Mouse (Mus musculus) gastrocnemius, postnatal 4 days (tissue): Measurements from ENCODE around the gene Map4. TPM values are rescaled to one million over a fixed set of nuclear protein-coding genes. Genes with fewer than 3 reads are reported as not detected.
"Not testable (repeated sequence)": the region's sequence is repeated elsewhere in the genome, so short reads cannot be mapped to it uniquely, and the experiment has no call there.

Source experiments
- DNase-seq, 2 experiments: peaks; one replicate each; pipeline ENCODE4 v3.0.0; 2021 to 2022; ENCODE audit warnings: low spot score in 2 of 2, mixed read lengths in 2 of 2
- total RNA-seq, 2 experiments: library from RNA; stranded (reverse); gene quantifications; 2 replicates each; pipeline ENCODE4 v1.2.3; 2021

The Map4 gene
- total RNA-seq, 2 experiments from 2014 or later: 510 to 546 TPM

DNA sequence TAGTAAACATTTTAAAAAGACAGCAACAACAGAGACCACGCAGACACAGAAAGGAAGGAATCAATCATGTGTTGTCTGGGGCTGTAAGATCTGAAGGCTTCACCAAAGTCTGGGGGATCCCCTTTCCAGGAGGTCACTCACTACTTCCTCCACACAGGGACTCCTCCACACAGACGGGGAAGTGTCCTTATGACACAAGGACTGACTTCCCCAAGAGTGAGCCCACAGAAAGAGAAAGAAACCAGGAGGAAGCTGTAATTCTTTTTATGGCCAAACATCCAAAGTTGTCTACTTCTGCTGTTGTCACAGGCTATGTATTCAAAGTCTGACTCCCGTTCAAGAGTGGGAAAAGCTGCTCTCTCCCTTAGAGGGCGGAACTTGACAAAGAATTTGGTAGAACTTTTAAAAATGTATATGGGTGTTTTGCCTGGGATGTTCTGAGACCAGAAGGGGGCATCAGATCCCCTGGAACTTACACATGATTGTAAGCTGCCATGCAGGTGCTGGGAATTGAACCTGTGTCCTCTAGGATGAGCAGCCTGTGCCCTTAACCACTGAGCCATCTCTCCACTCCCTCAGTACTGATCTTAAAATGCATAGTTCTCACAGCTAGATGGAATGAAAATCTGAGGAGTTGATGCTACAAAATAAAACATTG is 16.9 kb upstream of the Map4 start:
- DNase-seq: no peak

DNA sequence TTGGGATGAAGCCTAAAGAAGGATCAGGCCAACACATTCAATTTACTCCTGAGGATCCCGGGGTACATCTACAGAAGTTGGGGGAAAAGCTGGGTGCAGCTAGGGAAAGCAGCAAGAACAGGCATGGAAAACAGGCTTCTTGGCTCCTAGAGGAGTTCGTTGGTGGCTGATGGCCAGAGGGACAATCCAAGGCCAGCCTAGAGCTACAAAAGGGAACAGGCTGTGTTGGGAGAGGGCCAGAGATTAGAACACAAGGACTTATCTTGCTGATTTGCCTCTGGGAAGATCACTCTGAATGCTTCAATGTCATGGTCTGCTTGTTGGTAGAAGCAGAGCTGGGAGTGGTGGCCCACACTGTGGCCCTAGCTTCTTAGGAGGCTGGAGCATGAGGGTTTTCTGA is 13.3 kb upstream of the Map4 start:
- DNase-seq: no peak

DNA sequence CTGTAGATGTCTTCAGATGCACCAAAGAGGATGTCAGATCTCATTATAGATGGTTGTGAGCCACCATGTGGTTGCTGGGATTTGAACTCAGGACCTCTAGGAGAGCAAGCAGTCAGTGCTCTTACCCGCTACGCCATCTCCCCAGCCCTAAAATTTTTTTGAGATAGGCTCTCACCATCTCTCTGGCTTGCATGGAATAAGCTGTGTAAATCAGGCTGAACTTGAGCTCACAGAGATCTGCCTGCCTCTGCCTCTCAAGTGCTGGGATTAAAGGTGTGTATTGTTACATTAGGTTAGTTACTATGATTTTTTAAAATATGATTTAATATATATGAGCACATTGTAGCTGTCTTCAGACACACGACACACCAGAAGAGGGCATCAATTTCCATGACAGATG is 2.1 kb upstream of the Map4 start:
- no peak for DNase-seq

DNA sequence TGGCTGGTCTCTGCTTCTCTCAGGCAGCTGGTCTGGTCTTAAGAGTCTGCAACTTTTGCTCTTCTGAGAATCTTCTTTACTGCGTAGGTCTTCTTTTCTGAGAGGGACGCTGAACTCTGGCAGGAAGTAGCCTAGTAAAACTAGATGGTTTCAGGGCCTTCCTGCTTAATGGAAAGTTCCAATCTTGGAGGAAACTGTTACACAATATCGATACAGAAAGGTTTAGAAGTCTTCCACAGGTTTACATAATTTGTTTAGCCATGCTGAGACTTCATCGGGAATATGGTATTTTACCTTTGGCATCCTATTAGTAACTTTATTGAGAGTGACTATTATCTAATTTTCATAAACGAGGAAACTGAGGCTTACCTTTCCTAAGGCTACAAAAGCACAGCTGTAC is 1.2 kb upstream of the Map4 start:
- DNase-seq: no peak

DNA sequence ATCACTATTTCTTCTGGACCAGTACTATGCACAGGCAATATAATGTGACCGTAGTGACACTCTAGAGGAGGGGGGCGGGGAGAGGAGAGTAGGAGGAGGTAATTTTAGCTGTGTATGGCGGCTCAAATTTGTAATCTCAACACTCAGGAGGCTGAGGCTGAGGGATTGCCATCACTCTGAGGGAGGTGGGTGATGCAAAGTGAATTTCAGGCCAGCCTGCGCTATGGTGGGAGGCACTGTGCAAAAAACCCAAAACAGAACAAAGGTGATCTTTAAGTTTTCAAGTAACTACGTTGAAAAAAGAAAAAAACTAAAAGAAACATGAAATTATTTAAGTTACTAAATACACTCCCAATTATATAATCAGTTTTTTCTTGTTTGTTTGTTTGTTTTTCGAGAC is 508 bp upstream of the Map4 start:
- no peak for DNase-seq

DNA sequence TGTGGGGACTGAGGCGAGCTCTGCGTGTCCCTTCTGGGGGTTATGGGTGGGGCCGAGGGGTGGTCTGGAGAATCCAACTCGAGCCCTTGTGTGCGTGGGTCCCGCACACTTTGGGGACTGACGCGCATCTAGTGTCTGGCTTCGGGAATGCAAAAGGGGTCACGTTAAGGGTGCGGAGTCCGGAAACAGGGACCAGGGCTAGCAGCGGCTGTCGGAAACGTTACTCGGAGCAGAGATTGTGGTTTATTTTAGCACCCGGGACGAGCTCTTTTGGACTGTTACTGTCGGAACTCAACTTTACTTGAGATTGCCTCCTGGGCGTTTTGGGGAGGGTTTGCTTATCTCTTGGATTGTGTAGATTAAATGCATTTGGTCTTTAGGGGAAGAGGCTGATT is 1.1 kb downstream of the Map4 start:
- DNase-seq: peak in 1 of 2 experiments; percentile 37

DNA sequence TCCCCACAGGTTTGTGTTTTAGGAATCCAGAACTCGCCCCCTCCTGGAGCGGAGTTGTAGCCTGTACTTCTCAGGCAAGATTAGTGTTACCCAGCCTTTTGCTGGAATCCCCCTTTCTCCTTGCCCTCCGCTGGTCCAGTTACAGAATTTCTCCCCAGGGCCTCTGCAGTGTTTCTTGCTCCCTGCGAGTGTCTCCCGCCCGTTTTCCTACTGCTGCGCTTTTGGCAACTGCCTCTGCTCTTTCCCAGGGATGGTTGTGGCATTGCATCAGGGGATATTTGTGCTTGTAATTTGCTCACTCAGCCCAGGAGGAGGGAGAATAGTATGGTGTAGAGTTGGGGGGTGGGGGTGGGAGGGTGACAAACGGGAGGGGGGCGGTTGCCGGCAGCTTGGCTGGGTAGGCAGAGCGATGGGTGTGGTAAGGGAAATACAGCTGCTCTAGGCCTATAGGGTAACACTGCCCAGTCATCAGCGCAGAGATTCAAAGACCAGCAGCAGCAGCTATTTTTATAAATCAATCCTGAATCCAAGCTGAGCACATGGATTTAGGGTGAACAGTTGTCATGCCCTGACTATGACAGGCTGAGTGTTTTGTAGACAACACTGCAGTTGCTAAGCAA is 1.6 kb downstream of the Map4 start:
- DNase-seq: peak; percentile 18 to 57

DNA sequence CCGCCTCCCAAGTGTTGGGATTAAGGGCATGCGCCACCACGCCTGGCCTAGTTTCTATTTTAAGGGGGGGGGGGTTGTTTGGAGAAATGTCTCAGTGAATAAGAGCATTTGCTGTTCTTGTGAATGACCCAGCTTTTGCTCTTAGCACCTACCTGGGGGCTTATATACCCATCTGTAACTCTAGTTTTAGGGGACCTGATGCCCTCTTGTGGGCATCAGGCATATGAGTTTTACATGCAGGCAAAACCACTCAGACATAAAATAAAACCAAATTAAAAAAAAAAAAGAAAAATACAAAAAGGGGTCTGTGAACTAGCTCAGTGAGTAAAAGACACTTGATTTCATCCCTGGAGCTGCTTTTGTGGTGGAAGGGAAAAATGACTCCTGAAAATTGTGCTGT is 8.1 kb downstream of the Map4 start:
- DNase-seq: no peak

DNA sequence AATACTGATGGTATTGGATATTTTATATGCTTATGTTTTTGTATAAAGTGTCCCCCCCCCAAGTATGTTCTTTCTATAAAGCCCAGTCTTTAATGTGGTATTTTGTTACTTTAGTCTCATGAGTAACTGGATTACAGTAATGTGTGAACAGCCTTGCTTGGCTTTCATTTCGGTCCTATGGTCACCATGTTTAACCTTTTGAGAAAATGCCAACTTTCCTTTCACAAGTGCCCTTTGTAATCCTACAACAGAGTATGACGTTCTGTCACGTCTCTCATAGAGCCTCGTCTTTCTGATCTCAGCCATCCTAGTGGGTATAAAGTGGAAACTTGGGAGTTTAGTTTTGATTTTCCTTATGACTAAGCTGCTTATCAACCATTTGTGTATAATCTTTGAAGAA is 11.5 kb downstream of the Map4 start:
- no peak for DNase-seq

DNA sequence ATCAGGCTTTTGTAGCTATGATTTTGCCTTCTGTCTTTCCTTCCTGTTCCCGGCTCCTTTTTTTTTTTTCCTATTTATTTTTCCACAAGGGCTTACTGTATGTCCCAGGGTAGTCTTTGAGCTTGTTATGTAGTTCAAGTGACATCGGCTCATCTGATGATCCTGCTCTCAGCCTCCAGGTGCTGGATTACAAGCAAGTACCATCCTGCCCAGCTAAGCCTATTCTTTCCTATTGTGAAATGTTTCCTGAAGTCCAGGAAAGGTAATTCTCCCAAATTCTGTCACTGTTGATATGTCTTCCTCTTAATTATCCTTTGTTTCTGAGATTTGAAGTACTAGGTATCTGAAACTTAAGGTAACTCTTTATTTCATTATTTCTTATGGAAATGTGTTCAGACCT is 13.5 kb downstream of the Map4 start:
- no peak for DNase-seq

DNA sequence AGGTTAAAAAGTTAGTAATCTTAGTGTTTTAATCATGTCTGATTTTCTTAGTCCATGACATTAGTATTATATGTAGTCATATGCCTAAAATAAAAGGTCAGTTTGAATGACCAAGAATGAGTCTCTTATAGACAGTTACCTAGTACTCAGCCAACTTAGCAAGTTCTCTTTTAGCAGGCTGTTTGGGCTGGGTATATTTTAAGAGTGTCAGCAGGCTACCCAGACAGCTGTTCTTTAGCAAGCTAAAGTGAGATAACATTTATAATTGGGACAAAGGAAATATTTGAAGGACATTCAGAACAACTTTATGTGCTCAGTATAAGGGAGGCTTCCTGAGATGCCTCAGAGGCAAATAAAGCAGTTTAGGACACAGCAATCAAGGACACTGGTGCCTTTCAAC is 17.3 kb downstream of the Map4 start:
- DNase-seq: no peak

DNA sequence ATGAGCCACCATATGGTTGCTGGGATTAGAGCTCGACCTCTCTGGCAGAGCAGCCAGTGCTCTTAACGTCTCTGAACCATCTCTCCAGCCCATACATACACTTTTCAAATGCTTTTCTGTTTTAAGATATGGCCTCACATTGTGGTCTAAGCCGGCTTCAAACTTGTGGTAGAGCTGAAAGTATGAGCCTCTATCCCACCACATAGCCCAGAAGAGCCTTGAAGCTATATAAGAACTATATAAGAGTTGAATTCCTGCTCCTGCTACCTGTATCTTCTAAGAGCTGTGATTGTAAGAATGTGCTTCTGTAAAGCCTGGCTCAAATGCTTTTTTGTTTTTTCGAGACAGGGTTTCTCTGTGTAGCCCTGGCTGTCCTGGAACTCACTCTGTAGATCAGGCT is 18.5 kb downstream of the Map4 start:
- DNase-seq: no peak

DNA sequence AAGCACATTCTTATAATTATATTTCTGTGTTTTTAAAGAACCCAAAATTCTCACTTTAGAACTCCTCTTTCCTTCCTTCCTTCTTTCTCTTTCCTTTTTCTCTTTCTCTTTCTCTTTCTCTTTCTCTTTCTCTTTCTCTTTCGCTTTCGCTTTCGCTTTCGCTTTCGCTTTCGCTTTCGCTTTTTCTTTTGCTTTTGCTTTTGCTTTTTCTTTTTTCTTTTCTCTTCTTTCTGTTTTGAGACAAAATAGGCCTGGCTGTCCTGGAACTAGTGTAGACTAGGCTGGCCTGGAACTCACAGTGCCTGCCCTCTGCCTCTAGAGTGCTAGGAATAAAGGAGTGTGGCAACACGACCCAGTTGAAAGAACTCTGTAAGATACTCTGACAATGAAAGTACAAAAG is 22.3 kb downstream of the Map4 start:
- no peak for DNase-seq

DNA sequence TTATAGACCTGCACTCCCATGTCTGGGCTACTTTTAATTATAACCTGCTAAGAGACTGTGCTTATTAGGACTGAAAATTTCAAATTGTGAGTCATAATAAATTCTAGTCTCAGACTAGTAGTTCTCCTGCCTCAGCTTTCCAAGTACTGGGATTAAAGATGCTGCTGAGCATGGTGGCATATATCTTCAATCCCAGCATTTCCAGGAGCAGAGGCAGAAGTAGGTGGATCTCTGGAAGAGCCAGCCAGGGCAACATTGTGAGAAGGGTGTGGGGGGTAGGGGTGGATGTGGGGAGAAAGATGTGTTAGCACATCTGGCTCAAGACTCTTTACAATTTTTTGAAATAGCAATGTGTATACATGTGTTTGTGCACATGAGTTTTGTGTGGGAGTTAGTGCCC is 23.4 kb downstream of the Map4 start:
- DNase-seq: no peak

DNA sequence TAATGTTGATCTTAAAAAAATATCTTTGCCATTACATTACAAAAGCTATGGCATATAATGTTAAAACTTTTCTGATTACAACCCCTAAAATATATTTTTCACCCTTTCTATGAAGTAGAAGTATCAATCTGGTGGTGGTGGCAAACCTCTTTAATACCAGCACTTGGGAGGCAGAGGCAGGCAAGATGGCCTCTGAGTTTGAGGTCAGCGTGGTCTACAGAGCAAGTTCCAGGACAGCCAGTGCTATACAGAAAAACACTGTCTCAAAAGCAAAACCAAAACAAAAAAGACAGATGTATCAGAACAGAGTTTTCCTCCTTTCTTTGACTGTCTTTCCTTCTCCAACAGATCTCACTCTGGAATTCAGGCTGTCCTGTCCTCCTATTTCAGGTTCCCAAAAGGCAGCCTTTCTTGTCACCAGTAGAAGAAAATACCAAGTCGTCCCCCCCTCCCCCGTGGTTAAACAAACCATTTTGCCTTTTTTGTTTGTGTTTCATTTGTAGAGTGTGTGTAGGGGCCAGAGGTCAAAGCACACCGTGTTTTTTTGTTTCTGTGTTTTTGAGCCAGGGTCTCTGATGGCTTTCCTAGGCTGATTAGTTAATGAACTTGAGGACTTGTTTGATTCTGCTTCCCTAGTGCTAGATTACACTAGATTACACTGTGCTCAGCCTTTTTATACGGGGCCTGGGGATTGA is 28.3 kb downstream of the Map4 start:
- no peak for DNase-seq

DNA sequence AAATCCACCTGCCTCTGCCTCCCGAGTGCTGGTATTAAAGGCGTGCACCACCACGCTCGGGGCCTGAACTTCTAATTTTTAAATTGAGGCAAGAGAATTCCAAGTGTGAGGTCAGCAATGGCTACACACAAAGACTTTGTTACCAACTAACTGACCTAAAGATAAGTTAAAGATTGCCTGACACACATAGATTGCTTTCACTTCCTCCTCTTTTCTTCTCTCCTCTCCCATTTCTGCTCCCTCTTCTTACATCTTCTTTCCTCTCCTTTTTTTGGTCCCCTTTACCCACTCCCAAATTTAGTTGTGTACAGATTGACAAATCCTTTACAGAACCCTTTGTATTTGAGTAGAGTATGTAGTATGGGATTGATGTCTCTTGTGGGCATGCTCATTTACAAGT is 29.3 kb downstream of the Map4 start:
- DNase-seq: no peak

DNA sequence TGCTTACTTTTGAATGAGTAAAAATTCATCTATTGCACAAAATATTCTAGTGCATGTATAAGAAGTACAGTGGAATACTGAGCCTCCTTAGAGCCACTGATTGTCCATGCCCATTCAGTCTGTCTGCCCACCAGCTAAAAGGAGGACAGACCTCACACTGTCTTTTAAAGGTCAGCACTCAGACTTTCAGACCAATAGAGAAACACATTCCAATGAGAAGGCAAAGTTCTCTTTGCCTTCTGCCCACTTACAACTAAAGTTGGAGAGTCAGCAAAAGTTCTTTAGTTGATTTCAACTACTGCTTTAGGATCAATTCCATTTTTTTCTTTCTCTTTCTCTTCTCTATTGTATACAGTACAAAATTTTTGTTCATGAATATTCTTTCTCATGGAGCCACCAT is 33.5 kb downstream of the Map4 start:
- DNase-seq: no peak

DNA sequence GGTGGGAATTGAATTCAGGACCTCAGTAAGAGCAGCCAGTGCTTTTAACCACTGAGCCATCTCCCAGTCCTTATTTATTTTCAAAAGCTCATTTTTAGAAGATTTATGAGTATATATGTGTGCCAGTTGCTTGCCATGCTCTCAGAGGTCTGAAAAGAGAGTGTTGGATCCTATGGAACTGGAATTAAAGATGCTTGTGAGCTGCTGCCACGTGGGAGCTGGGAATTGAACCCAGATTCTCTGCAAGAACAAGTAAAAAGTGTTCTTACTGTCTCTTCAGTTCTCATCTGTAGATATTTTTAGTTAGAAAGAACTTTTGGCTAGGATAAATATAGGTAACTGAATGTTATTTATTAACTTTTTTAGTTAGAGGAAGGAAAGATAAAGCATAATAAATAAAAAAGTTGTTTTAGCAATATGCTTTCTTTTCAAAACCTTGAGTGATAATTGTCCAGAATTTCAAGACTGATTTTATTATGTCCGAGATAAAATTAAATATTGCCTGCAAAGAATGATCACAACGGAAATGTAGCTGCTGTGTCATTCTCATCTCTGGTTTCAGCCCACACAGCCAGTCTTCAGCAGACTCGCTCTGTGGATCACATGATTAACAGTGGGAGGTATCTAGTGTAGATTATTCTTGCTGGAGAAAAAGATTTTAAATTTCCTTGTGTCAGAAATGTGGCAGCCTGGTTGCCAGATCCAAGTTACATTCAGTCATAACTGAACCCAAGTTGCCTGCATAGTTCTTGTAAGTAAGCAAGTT is 37.3 kb downstream of the Map4 start:
- no peak for DNase-seq

DNA sequence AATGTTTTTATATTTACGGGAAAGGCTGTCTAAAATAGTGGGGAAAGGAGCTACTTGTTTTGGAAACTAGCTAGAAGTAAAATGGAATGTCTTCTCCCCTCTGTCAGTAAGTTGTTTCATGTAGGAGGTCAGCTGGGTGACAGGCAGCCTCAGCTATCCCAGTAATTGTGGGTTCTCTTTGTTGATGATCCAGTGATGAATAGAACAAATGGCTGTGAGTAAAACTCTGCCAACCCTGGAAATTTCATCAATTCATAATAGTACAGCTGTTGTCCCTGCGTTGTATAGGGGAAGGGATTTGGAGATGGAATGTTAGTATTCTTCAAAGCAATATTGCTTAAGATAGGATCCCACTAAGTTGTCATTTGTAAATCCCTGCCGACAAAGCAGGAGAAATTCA is 37.9 kb downstream of the Map4 start:
- DNase-seq: no peak

DNA sequence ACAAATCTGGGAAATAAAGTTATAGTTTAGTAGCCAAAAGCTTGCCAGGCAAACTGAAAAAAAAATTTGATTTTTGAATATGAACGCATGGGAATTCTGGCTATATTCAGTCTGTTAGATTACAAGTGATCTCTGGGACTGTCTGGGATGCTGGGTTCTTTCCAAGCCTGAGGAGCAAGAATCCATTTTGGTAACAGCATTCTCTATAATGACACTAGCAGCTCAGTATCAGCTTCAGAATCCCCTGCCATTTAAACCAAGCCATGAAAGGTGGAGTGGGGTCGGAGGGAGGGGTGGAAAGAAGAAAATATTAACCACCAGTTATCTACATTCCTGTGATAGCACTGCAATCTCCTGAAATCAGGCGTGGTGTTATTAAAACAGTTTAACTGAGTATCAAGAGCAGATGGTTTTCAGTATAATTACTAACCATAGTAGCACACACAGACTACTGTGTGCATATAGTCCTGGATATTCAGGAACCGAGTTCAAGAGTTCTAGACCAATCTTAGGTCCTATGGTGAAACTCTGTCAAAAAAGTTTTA is 38.6 kb downstream of the Map4 start:
- DNase-seq: no peak

DNA sequence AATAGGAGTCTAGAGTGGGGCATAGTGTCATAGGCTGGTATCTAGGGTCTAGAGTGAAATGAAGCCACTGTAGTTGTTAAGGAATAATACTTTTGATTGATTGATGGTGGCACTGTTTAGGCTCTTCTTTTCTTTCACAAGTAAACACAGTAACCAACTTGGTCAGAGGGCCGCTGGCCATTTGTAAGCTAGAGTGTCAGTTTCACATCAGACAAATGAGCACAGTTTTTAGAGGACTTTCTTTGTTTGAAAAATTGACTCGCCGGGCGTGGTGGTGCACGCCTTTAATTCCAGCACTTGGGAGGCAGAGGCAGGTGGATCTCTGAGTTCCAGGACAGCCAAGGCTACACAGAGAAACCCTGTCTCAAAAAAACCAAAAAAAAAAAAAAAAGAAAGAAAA is 40.5 kb downstream of the Map4 start:
- not testable (repeated sequence) for DNase-seq

DNA sequence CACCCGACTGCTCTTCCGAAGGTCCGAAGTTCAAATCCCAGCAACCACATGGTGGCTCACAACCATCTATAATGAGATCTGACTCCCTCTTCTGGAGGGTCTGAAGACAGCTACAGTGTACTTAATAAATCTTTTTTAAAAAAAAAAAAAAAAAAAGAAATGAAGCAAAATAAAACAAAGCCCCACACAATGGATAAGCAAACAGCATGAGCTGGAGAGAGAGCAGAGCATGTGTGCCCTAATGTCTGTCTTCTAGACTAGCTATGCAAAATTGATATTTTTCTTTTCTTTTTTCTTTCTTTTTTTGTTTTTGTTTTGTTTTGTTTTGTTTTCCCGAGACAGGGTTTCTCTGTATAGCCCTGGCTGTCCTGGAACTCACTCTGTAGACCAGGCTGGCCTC is 49.0 kb downstream of the Map4 start:
- DNase-seq: not testable (repeated sequence)
